Mouse (Mus musculus) midbrain, embryonic 10.5 days (tissue): ENCODE results near the gene Slc7a6. TPM values are rescaled to one million over a fixed set of nuclear protein-coding genes. Genes with fewer than 3 reads are reported as not detected.

Experiments
- DNase-seq: peaks from one replicate; pipeline ENCODE4 v3.0.0-alpha.2; 2017; ENCODE audit warnings: low spot score
- H3K27ac ChIP-seq: fragments of 300-500 bp; sonication (generic); replicated peaks from 2 replicates; pipeline ENCODE4 v1.5.1; 2016; ENCODE audit warnings: mild to moderate bottlenecking
- H3K27me3 ChIP-seq: fragments of 300-500 bp; sonication (generic); 2 replicates; pipeline ENCODE4 v1.6.1; 2016; ENCODE audit warnings: low read depth, mild to moderate bottlenecking; ENCODE audit not compliant: poor library complexity, severe bottlenecking
- H3K36me3 ChIP-seq: fragments of 300-500 bp; sonication (generic); 2 replicates; pipeline ENCODE4 v1.6.1; 2016; ENCODE audit warnings: mild to moderate bottlenecking, moderate library complexity
- H3K4me1 ChIP-seq: fragments of 300-500 bp; sonication (generic); 2 replicates; pipeline ENCODE4 v1.6.1; 2016
- H3K4me3 ChIP-seq: fragments of 300-500 bp; sonication (generic); 2 replicates; pipeline ENCODE4 v1.5.1; 2016; ENCODE audit warnings: mild to moderate bottlenecking, moderate library complexity
- H3K9me3 ChIP-seq: fragments of 300-500 bp; sonication (generic); replicated peaks from 2 replicates; pipeline ENCODE4 v1.6.1; 2016; ENCODE audit warnings: mild to moderate bottlenecking
- WGBS: fragments of 180-500 bp; shearing (Covaris S2); methylation state at CpG from one replicate; pipeline ENCODE4 v1.1.7; 2016; 5-methylcytosine and 5-hydroxymethylcytosine counted together
- polyA plus RNA-seq: library from polyadenylated mRNA; unstranded; fragments of >200 nt; fragmentation: Nextera tagmentation; extraction: Ambion mirVana; gene quantifications from 2 replicates; pipeline ENCODE4 v1.2.1, GENCODE M21; 2016

The Slc7a6 gene
- polyA plus RNA-seq, result 78.9 and 79.8 TPM in 2 replicates

GRCm38 (mm10) chr8:106168356-106169016, at the start of gene Slc7a6:
Slc7a6 (plus strand) TSS chr8:106168857.
- peak; percentile 86 for DNase-seq
- H3K27me3 ChIP-seq, result no peaks in the 10 kb centered on the region
- peak within 1 kb of the TSS; percentile 93 for H3K4me3 ChIP-seq
- peaks cover 22% of the 10 kb centered on the region for H3K36me3 ChIP-seq
- WGBS, result under 1% methylated on average over 59 of the region's 59 CpGs
- H3K27ac ChIP-seq, result peak within 1 kb of the TSS; percentile 98
- no peaks in the 10 kb centered on the region for H3K9me3 ChIP-seq
- peaks cover 26% of the 10 kb centered on the region for H3K4me1 ChIP-seq

DNA sequence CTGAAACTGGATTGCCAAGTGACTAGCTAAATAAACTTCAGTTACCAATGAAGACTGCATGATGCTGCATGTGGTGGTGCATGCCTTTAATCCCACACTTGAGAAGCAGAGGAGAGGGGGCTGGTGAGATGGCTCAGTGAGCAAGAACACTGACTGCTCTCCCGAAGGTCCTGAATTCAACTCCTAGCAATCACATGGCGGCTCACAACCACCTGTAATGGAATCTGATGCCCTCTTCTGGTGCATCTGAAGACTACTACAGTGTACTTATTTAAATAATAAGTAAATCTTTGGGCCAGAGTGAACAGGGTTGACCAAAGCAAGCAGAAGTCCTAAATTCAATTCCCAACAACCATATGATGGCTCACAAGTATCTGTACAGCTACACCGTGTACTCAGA, 45.2 kb upstream of the Slc7a6 start:
- no peaks in the 10 kb centered on the region for H3K9me3 ChIP-seq
- H3K36me3 ChIP-seq, result peaks cover 59% of the 10 kb centered on the region
- H3K4me1 ChIP-seq, result no peaks in the 10 kb centered on the region
- no peak overlapping the region for H3K4me3 ChIP-seq
- H3K27me3 ChIP-seq, result no peaks in the 10 kb centered on the region
- DNase-seq, result no peak
- H3K27ac ChIP-seq, result no peak overlapping the region
- 82% methylated on average over 3 of the region's 3 CpGs for WGBS

GRCm38 (mm10) chr8:106126055-106126454, 42.6 kb upstream of the Slc7a6 start:
- H3K4me3 ChIP-seq, result no peak overlapping the region
- H3K4me1 ChIP-seq, result no peaks in the 10 kb centered on the region
- H3K36me3 ChIP-seq, result peaks cover 63% of the 10 kb centered on the region
- no peaks in the 10 kb centered on the region for H3K27me3 ChIP-seq
- no peak overlapping the region for H3K27ac ChIP-seq
- no peak for DNase-seq
- H3K9me3 ChIP-seq, result no peaks in the 10 kb centered on the region
- WGBS, result 94% methylated on average over 1 of the region's 1 CpGs

DNA sequence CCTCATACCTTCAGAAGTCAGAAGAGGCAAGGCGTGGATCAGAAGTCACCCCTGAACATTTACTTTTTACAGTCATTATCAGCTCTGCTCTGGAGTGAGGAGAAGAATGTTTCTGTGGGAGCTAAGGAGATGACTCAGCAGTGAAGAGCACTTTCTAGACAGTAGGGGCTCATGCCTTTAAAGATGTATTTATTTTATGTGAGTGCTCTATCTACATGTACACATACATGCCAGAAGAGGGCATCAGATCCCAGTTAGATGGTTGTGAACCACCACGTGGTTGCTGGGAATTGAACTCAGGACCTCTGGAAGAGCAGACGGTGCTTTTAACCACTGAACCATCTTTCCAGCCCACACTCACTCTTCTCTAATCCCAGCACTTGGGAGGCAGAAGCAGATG, 41.6 kb upstream of the Slc7a6 start:
- H3K36me3 ChIP-seq, result peaks cover 67% of the 10 kb centered on the region
- H3K27me3 ChIP-seq, result peaks cover 2% of the 10 kb centered on the region; the same call in 1 of the 2 replicates
- WGBS, result 76% methylated on average over 3 of the region's 3 CpGs

GRCm38 (mm10) chr8:106127882-106128410, 40.7 kb upstream of the Slc7a6 start:
- Histone ChIP-seq H3K9me3 (no peaks in the 10 kb centered on the region), H3K36me3 (peaks cover 71% of the 10 kb centered on the region), H3K4me1 (no peaks in the 10 kb centered on the region), H3K27ac (no peak overlapping the region), H3K27me3 (peaks cover 10% of the 10 kb centered on the region), H3K4me3 (no peak overlapping the region)
- no peak for DNase-seq
- WGBS, result 94% methylated on average over 10 of the region's 10 CpGs

More for the DNA sequence above, 41.6 kb upstream of the Slc7a6 start:
- Histone ChIP-seq H3K4me1 (no peaks in the 10 kb centered on the region), H3K27ac (no peak overlapping the region), H3K4me3 (no peak overlapping the region), H3K9me3 (no peaks in the 10 kb centered on the region)
- no peak for DNase-seq

- H3K27me3 ChIP-seq, result peaks cover 25% of the 10 kb centered on the region
- H3K36me3 ChIP-seq, result peaks cover 68% of the 10 kb centered on the region
- no peaks in the 10 kb centered on the region for H3K9me3 ChIP-seq
- H3K27ac ChIP-seq, result no peak overlapping the region
- H3K4me3 ChIP-seq, result no peak overlapping the region
- DNase-seq, result no peak
- no peaks in the 10 kb centered on the region for H3K4me1 ChIP-seq
Observed at GRCm38 (mm10) chr8:106129232-106129930, 39.3 kb upstream of the Slc7a6 start.

DNA sequence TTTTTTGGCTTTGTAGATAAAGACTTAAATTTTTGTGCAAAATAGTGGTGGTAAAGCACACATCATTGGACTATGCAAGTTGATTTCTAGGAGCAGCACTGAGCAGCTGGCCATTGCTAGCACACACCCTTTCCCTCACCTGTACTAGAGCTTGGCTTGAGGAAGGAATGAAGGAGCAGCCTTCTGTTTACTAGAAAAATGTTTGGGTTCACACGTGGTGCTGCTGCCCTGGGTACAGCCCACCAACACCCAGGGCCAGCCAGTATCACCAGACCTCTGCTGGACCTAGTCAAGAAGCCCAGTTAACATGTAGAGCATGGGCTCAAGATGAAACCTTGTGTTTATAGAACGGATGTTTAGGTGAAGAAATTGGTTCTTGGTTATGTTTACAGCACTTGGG, 38.7 kb upstream of the Slc7a6 start:
- peaks cover 4% of the 10 kb centered on the region; the same call in 1 of the 2 replicates for H3K4me1 ChIP-seq
- H3K9me3 ChIP-seq, result no peaks in the 10 kb centered on the region
- no peak overlapping the region for H3K27ac ChIP-seq
- H3K27me3 ChIP-seq, result peaks cover 31% of the 10 kb centered on the region
- H3K36me3 ChIP-seq, result peaks cover 68% of the 10 kb centered on the region
- no peak overlapping the region for H3K4me3 ChIP-seq
- DNase-seq, result no peak
- 88% methylated on average over 2 of the region's 2 CpGs for WGBS

GRCm38 (mm10) chr8:106130505-106130904, 38.2 kb upstream of the Slc7a6 start:
- H3K9me3 ChIP-seq, result no peaks in the 10 kb centered on the region
- no peak overlapping the region for H3K4me3 ChIP-seq
- no peak for DNase-seq
- WGBS, result 87% methylated on average over 2 of the region's 2 CpGs
- H3K36me3 ChIP-seq, result peaks cover 68% of the 10 kb centered on the region
- H3K4me1 ChIP-seq, result peaks cover 7% of the 10 kb centered on the region; the same call in 1 of the 2 replicates
- peaks cover 36% of the 10 kb centered on the region for H3K27me3 ChIP-seq
- H3K27ac ChIP-seq, result no peak overlapping the region

GRCm38 (mm10) chr8:106131021-106131420, 37.6 kb upstream of the Slc7a6 start:
- DNase-seq, result no peak
- Histone ChIP-seq H3K4me1 (peaks cover 12% of the 10 kb centered on the region), H3K27me3 (peaks cover 41% of the 10 kb centered on the region), H3K4me3 (no peak overlapping the region), H3K27ac (no peak overlapping the region), H3K36me3 (peaks cover 67% of the 10 kb centered on the region), H3K9me3 (no peaks in the 10 kb centered on the region)
- 97% methylated on average over 4 of the region's 4 CpGs for WGBS

- no peaks in the 10 kb centered on the region for H3K9me3 ChIP-seq
- H3K36me3 ChIP-seq, result peaks cover 64% of the 10 kb centered on the region
- H3K4me1 ChIP-seq, result peaks cover 18% of the 10 kb centered on the region
- peaks cover 47% of the 10 kb centered on the region for H3K27me3 ChIP-seq
- no peak overlapping the region for H3K27ac ChIP-seq
- WGBS, result 93% methylated on average over 7 of the region's 7 CpGs
- H3K4me3 ChIP-seq, result no peak overlapping the region
- no peak for DNase-seq
Observed at GRCm38 (mm10) chr8:106131488-106132222, 37.0 kb upstream of the Slc7a6 start.

DNA sequence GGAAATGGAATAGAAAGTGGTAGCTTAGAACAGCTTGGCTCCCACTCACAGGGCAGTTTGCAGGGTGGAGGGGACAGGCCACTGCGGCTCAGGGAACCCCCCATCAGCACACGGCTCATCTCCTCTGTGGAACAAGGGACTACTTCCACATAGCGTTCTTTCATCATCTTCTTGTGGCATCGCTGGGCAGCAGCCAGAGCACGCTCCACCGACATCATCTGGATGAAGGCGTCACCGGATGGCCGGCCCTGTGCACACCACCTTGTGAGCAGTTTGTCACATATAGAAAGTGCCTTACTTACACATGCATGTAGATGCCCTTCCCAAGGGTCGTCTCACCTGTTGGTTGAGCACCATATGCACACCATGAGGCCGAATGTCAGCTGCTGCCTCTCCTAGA, 36.3 kb upstream of the Slc7a6 start:
- no peaks in the 10 kb centered on the region for H3K9me3 ChIP-seq

DNA sequence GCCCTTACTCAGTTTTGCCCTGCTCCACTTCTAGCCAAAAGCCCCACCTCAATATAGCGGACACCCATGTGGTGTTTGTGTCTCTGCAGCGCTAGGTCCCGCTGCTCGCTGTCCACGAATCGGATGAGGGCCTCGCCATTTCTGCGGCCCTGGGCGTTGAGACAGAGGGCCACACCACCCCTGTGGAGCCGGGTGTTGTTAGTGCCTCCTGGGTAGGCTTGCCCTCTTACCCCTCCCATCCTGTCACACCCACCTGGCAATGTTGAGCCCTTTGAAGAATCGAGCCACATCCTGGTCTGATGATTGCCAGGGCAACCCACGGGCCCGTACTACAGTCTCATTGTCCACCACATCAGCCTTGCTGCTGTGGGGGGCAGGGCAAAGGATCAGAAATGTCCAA, 35.1 kb upstream of the Slc7a6 start:
- Histone ChIP-seq H3K9me3 (no peaks in the 10 kb centered on the region), H3K27ac (no peak overlapping the region), H3K4me1 (peaks cover 37% of the 10 kb centered on the region), H3K36me3 (peaks cover 48% of the 10 kb centered on the region), H3K27me3 (peaks cover 66% of the 10 kb centered on the region), H3K4me3 (no peak overlapping the region)
- DNase-seq, result no peak
- 74% methylated on average over 13 of the region's 13 CpGs for WGBS

More for the DNA sequence above, 36.3 kb upstream of the Slc7a6 start:
- H3K27ac ChIP-seq, result no peak overlapping the region
- peaks cover 26% of the 10 kb centered on the region for H3K4me1 ChIP-seq
- DNase-seq, result no peak
- H3K4me3 ChIP-seq, result no peak overlapping the region
- peaks cover 54% of the 10 kb centered on the region for H3K27me3 ChIP-seq
- peaks cover 57% of the 10 kb centered on the region for H3K36me3 ChIP-seq
- WGBS, result 92% methylated on average over 11 of the region's 11 CpGs
